28 mouse cellular contexts compared by ENCODE assay signal in the genomic region with DNA sequence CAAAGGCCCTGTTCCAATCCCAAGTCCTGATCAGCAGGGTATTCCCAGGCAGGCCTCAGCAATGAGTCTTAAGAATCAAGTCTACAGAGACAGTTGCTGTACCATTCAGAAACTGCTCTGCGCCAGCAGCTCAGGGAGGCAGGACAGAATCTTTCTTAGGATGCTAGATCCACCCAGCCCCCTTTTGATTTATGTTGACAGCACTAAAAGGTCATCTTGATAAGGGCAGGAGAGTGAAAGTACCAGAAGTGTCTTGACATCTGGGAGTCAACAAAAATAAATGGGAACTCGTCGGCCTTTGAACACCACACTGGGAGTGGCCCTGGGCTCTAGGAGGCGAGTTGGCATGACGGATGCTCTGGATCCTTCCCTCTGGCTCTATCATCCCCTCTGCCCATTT. TPM values are rescaled to one million over a fixed set of nuclear protein-coding genes. Genes with fewer than 3 reads are reported as not detected.
A peak's percentile ranks its signal among the peaks of the same experiment; 100 is the strongest.
DNase-seq lines count a peak whose midpoint lies in the region.
"Had no signal": no experiment of that assay in that cellular context is flagged by ENCODE, and none has a peak within 500 bp of the region (broad histone marks: within the 10 kb centered on the region; RNA-seq: fewer than 3 reads in every experiment).

No protein-coding gene starts in this region.

- peaks cover 65% of the 10 kb centered on the region for H3K36me3 ChIP-seq in heart, embryonic 10.5 days

- no peaks in the 10 kb centered on the region for H3K9me3 ChIP-seq in heart, embryonic 10.5 days
- H3K9me3 ChIP-seq: embryonic facial prominence, embryonic 12.5 days; embryonic facial prominence, embryonic 15.5 days; G1E; heart, embryonic 12.5 days; heart, embryonic 15.5 days; hindbrain, embryonic 10.5 days; hindbrain, embryonic 13.5 days; intestine, embryonic 15.5 days had no signal

- H3K4me3 ChIP-seq in heart, embryonic 10.5 days = no peak overlapping the region
- H3K4me3 ChIP-seq: embryonic facial prominence, embryonic 12.5 days; embryonic facial prominence, embryonic 15.5 days; gastrocnemius, adult 2 months; heart, embryonic 12.5 days; heart, embryonic 15.5 days; hindbrain, embryonic 10.5 days; hindbrain, embryonic 13.5 days; intestine, embryonic 15.5 days had no signal

- peak; percentile 65 for DNase-seq in adrenal gland, adult 2 months
- DNase-seq in adrenal gland, postnatal 4 days (ENCODE audit: low spot score in 2 of 2) = no peak
- DNase-seq in embryo, embryonic 9.5 days (ENCODE audit: extremely low spot score) = peak; percentile 17
- no peak for DNase-seq in embryo, embryonic 10 days (ENCODE audit: low spot score)
- DNase-seq in mesoderm, embryonic 11.5 days (ENCODE audit: low read depth, low spot score) = peak; percentile 6
- DNase-seq in heart, embryonic 10.5 days (ENCODE audit: low spot score) = no peak
- DNase-seq: B cell, adult 2 months; cerebellum, adult 18-20 months; cerebellum, adult 9-10 months; cerebellum, postnatal 14 days; forebrain, postnatal 0 days; gastrocnemius, adult 2 months; gastrocnemius, postnatal 14 days; heart, adult 11 months; heart, postnatal 10 days; heart, postnatal 36 days; kidney, adult 11 months; kidney, adult 8-10 months had no signal

- H3K27ac ChIP-seq in heart, embryonic 10.5 days = no peak overlapping the region
- H3K27ac ChIP-seq: embryonic facial prominence, embryonic 12.5 days; embryonic facial prominence, embryonic 15.5 days; gastrocnemius, adult 2 months; heart, embryonic 15.5 days; hindbrain, embryonic 10.5 days; hindbrain, embryonic 13.5 days; intestine, embryonic 15.5 days had no signal

- H3K4me1 ChIP-seq in heart, embryonic 10.5 days = peaks cover 15% of the 10 kb centered on the region
- H3K4me1 ChIP-seq: embryonic facial prominence, embryonic 12.5 days; hindbrain, embryonic 10.5 days; hindbrain, embryonic 13.5 days; intestine, embryonic 15.5 days had no signal

- H3K27me3 ChIP-seq in heart, embryonic 10.5 days (ENCODE audit: insufficient read depth, poor library complexity, severe bottlenecking) = no peaks in the 10 kb centered on the region
- H3K27me3 ChIP-seq: CH12.LX; embryonic facial prominence, embryonic 12.5 days; embryonic facial prominence, embryonic 15.5 days; heart, embryonic 12.5 days; heart, embryonic 15.5 days; hindbrain, embryonic 13.5 days; intestine, embryonic 15.5 days; Patski had no signal

- 66% methylated on average over 5 of the region's 5 CpGs for WGBS in heart, embryonic 10.5 days

RNA-seq across cellular contexts. Expression of gene Elac2, which starts 24.8 kb away (rescaled TPM):
- total RNA-seq in adrenal gland, adult 2 months (2021) = 10 to 100 TPM; 45.3 to 47.9 TPM
- 27.3 and 30.4 TPM in 2 replicates for polyA plus RNA-seq in adrenal gland, adult 2 months (2012; rRNA removed)
- total RNA-seq in adrenal gland, postnatal 4 days (2021) = 10 to 100 TPM; 28.3 to 28.6 TPM
- 32.0 and 36.5 TPM in 2 replicates for polyA plus RNA-seq in heart, embryonic 10.5 days (2016; fragmentation: Nextera tagmentation; extraction: Ambion mirVana)

Comparison
In these comparisons a context has a peak if more than half of its experiments do, and no peak if none do; other contexts are left out.
1. DNase-seq: peak in adrenal gland, adult 2 months (single experiment), embryo, embryonic 9.5 days (single experiment) and mesoderm, embryonic 11.5 days (single experiment); none in adrenal gland, postnatal 4 days (0 of 2), embryo, embryonic 10 days (single experiment) and heart, embryonic 10.5 days (single experiment).